Mouse (Mus musculus): ENCODE data around the gene Jazf1. TPM values are rescaled to one million over a fixed set of nuclear protein-coding genes. Genes with fewer than 3 reads are reported as not detected.

Gene Jazf1
- polyA plus RNA-seq, 1 experiment from 2014 or later = 11.5 TPM

DNA sequence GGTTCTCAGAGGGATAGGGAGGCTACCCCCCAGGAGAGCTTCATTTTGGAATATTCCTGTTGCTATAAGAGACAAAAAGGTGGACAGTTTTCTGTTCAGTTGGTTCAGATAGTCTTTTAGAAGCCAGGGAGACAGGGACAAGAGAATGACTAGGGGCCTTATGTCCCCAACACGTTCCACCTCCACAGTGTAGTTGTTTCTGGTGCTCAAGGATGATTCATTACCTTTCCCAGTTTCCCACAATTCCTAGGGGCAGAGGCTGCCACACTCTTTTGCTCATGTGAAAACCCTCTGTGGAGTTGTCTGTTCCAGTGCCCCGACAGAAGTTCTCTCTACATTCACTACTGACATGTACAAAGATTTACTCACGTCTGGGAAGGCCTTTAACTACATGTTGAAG lies 223.7 kb downstream of the Jazf1 start:
- H3K4me3 ChIP-seq = no peak overlapping the region
- no peak overlapping the region for H3K27ac ChIP-seq (replicated peaks)
- ATAC-seq (ENCODE audit: extremely low read depth, insufficient number of reproducible peaks, low FRiP score, low TSS enrichment) = no peak
- no peaks in the 10 kb centered on the region for H3K9me3 ChIP-seq
- H3K4me1 ChIP-seq = peaks cover 21% of the 10 kb centered on the region
- H3K27me3 ChIP-seq (replicated peaks) = no peaks in the 10 kb centered on the region
- H3K4me2 ChIP-seq = no peak overlapping the region
- WGBS = 66% methylated on average over 3 of the region's 3 CpGs
- H3K36me3 ChIP-seq = no peaks in the 10 kb centered on the region
- no peak overlapping the region for H3K9ac ChIP-seq

- no peaks in the 10 kb centered on the region for H3K9me3 ChIP-seq
- no peak overlapping the region for H3K9ac ChIP-seq
- peaks cover 31% of the 10 kb centered on the region for H3K4me1 ChIP-seq
- WGBS = 47% methylated on average over 4 of the region's 4 CpGs
- H3K36me3 ChIP-seq = no peaks in the 10 kb centered on the region
- no peak for ATAC-seq (ENCODE audit: extremely low read depth, insufficient number of reproducible peaks, low FRiP score, low TSS enrichment)
- H3K27me3 ChIP-seq (replicated peaks) = no peaks in the 10 kb centered on the region
- H3K27ac ChIP-seq (replicated peaks) = no peak overlapping the region
- H3K4me2 ChIP-seq = no peak overlapping the region
- H3K4me3 ChIP-seq = no peak overlapping the region
These were observed 225.4 kb downstream of the Jazf1 start for GRCm38 (mm10) chr6:52843027-52843426.

GRCm38 (mm10) chr6:52842598-52842997 lies 225.8 kb downstream of the Jazf1 start:
- H3K27ac ChIP-seq (replicated peaks) = no peak overlapping the region
- no peak overlapping the region for H3K4me3 ChIP-seq
- H3K27me3 ChIP-seq (replicated peaks) = no peaks in the 10 kb centered on the region
- no peaks in the 10 kb centered on the region for H3K36me3 ChIP-seq
- no peaks in the 10 kb centered on the region for H3K9me3 ChIP-seq
- no peak overlapping the region for H3K4me2 ChIP-seq
- ATAC-seq (ENCODE audit: extremely low read depth, insufficient number of reproducible peaks, low FRiP score, low TSS enrichment) = no peak
- peaks cover 35% of the 10 kb centered on the region for H3K4me1 ChIP-seq
- H3K9ac ChIP-seq = no peak overlapping the region
- 74% methylated on average over 6 of the region's 6 CpGs for WGBS

GRCm38 (mm10) chr6:52841611-52842010 lies 226.8 kb downstream of the Jazf1 start:
- no peaks in the 10 kb centered on the region for H3K36me3 ChIP-seq
- no peak for ATAC-seq (ENCODE audit: extremely low read depth, insufficient number of reproducible peaks, low FRiP score, low TSS enrichment)
- no peaks in the 10 kb centered on the region for H3K9me3 ChIP-seq
- no peak overlapping the region for H3K27ac ChIP-seq (replicated peaks)
- no peaks in the 10 kb centered on the region for H3K27me3 ChIP-seq (replicated peaks)
- 66% methylated on average over 2 of the region's 2 CpGs for WGBS
- H3K4me3 ChIP-seq = no peak overlapping the region
- H3K4me2 ChIP-seq = 0 out of 2 replicates have a peak overlapping the region, but pooled peaks have one; percentile 22
- peaks cover 36% of the 10 kb centered on the region for H3K4me1 ChIP-seq
- H3K9ac ChIP-seq = no peak overlapping the region

GRCm38 (mm10) chr6:52840589-52841044 lies 227.8 kb downstream of the Jazf1 start:
- Histone ChIP-seq H3K27me3 (replicated peaks) (no peaks in the 10 kb centered on the region), H3K9ac (no peak overlapping the region), H3K9me3 (no peaks in the 10 kb centered on the region), H3K36me3 (no peaks in the 10 kb centered on the region), H3K4me3 (no peak overlapping the region), H3K27ac (replicated peaks) (peak overlapping the region; percentile 48; the same call in 1 of the 2 replicates), H3K4me1 (peaks cover 41% of the 10 kb centered on the region), H3K4me2 (peak overlapping the region; percentile 22)
- no peak for ATAC-seq (ENCODE audit: extremely low read depth, insufficient number of reproducible peaks, low FRiP score, low TSS enrichment)
- WGBS = 16% methylated on average over 9 of the region's 9 CpGs

- Histone ChIP-seq H3K36me3 (no peaks in the 10 kb centered on the region), H3K27ac (replicated peaks) (no peak overlapping the region), H3K9ac (peak overlapping the region; percentile 37; the same call in 1 of the 2 replicates), H3K4me2 (peak overlapping the region; percentile 39; the same call in 1 of the 2 replicates), H3K4me3 (no peak overlapping the region), H3K4me1 (peaks cover 41% of the 10 kb centered on the region), H3K27me3 (replicated peaks) (no peaks in the 10 kb centered on the region), H3K9me3 (no peaks in the 10 kb centered on the region)
- WGBS = 7% methylated on average over 8 of the region's 8 CpGs
- ATAC-seq (ENCODE audit: extremely low read depth, insufficient number of reproducible peaks, low FRiP score, low TSS enrichment) = no peak
These were observed 229.7 kb downstream of the Jazf1 start for GRCm38 (mm10) chr6:52838691-52839090.

- no peaks in the 10 kb centered on the region for H3K9me3 ChIP-seq
- H3K4me1 ChIP-seq = peaks cover 38% of the 10 kb centered on the region
- no peak overlapping the region for H3K4me3 ChIP-seq
- no peaks in the 10 kb centered on the region for H3K36me3 ChIP-seq
- H3K9ac ChIP-seq = 0 out of 2 replicates have a peak overlapping the region, but pooled peaks have one; percentile 33
- H3K4me2 ChIP-seq = no peak overlapping the region
- 58% methylated on average over 4 of the region's 4 CpGs for WGBS
- no peak overlapping the region for H3K27ac ChIP-seq (replicated peaks)
- ATAC-seq (ENCODE audit: extremely low read depth, insufficient number of reproducible peaks, low FRiP score, low TSS enrichment) = no peak
- H3K27me3 ChIP-seq (replicated peaks) = no peaks in the 10 kb centered on the region; the same call in 1 of the 2 replicates
These were observed 230.6 kb downstream of the Jazf1 start for GRCm38 (mm10) chr6:52837792-52838191.

DNA sequence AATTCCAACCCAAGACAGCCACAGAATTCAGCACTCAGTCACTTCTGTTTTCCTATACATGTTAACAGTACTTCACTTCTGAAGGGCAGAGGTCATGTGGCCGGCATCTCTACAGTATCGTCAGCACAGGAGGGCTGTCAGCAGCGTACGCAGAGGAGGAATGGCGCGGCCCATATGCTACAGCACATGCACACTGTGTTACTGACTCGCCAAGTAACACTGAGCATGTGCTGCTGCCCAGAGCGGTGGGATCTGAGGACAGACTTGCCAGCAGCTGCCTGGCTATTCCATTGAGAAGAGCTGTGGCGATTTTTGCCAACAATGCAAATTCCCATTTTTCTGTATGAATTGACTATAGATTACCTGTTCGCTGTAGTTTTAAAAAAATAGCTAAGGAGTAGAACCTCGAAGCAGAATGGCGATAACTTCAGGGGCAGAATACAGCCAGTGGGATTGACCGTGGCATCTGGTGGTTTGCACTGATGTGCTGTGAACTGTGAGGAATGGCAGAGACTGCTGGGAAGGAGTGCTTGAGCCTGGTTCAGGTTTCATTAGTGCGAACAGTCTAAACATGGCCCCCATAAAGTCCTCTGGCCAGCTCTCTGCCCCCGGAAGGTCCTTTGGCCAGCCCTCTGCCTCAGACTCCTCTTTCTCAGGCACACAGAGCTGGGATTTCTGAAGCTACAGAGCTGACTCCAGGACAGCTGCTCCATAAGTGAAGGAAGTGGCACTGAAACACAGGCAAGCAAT lies 232.1 kb downstream of the Jazf1 start:
- Histone ChIP-seq H3K4me3 (no peak overlapping the region), H3K9me3 (no peaks in the 10 kb centered on the region), H3K9ac (no peak overlapping the region), H3K36me3 (no peaks in the 10 kb centered on the region), H3K27me3 (replicated peaks) (no peaks in the 10 kb centered on the region; the same call in 1 of the 2 replicates), H3K27ac (replicated peaks) (no peak overlapping the region), H3K4me2 (no peak overlapping the region), H3K4me1 (peaks cover 33% of the 10 kb centered on the region)
- WGBS = 64% methylated on average over 15 of the region's 15 CpGs
- ATAC-seq (ENCODE audit: extremely low read depth, insufficient number of reproducible peaks, low FRiP score, low TSS enrichment) = no peak

GRCm38 (mm10) chr6:52827752-52828277 lies 240.6 kb downstream of the Jazf1 start:
- ATAC-seq (ENCODE audit: extremely low read depth, insufficient number of reproducible peaks, low FRiP score, low TSS enrichment) = no peak
- Histone ChIP-seq H3K9me3 (no peaks in the 10 kb centered on the region), H3K9ac (no peak overlapping the region), H3K27me3 (replicated peaks) (no peaks in the 10 kb centered on the region), H3K4me1 (peaks cover 11% of the 10 kb centered on the region; the same call in 1 of the 2 replicates), H3K4me3 (no peak overlapping the region), H3K4me2 (no peak overlapping the region), H3K36me3 (no peaks in the 10 kb centered on the region), H3K27ac (replicated peaks) (no peak overlapping the region)
- WGBS = 75% methylated on average over 2 of the region's 2 CpGs

GRCm38 (mm10) chr6:52825535-52825934 lies 242.9 kb downstream of the Jazf1 start:
- no peak; the same call in 1 of the 2 replicates for ATAC-seq (ENCODE audit: extremely low read depth, insufficient number of reproducible peaks, low FRiP score, low TSS enrichment)

GRCm38 (mm10) chr6:52824977-52825482 lies 243.4 kb downstream of the Jazf1 start:
- no peak overlapping the region for H3K4me2 ChIP-seq
- H3K9ac ChIP-seq = no peak overlapping the region
- ATAC-seq (ENCODE audit: extremely low read depth, insufficient number of reproducible peaks, low FRiP score, low TSS enrichment) = no peak
- H3K27me3 ChIP-seq (replicated peaks) = no peaks in the 10 kb centered on the region
- H3K27ac ChIP-seq (replicated peaks) = no peak overlapping the region
- H3K9me3 ChIP-seq = no peaks in the 10 kb centered on the region
- peaks cover 11% of the 10 kb centered on the region; the same call in 1 of the 2 replicates for H3K4me1 ChIP-seq
- H3K4me3 ChIP-seq = no peak overlapping the region
- WGBS = 73% methylated on average over 3 of the region's 3 CpGs
- H3K36me3 ChIP-seq = no peaks in the 10 kb centered on the region

More at GRCm38 (mm10) chr6:52825535-52825934, 242.9 kb downstream of the Jazf1 start:
- no peak overlapping the region for H3K27ac ChIP-seq (replicated peaks)
- no peaks in the 10 kb centered on the region for H3K36me3 ChIP-seq
- WGBS = 57% methylated on average over 5 of the region's 5 CpGs
- H3K4me1 ChIP-seq = peaks cover 11% of the 10 kb centered on the region; the same call in 1 of the 2 replicates
- no peaks in the 10 kb centered on the region for H3K27me3 ChIP-seq (replicated peaks)
- H3K4me2 ChIP-seq = no peak overlapping the region
- no peak overlapping the region for H3K4me3 ChIP-seq
- no peaks in the 10 kb centered on the region for H3K9me3 ChIP-seq
- no peak overlapping the region for H3K9ac ChIP-seq

All from heart, embryonic 13.5 days (tissue).